Mouse (Mus musculus) small intestine, adult 2 months (tissue): ENCODE results near the gene Sar1b.

ENCODE experiments used
- CTCF ChIP-seq: fragments of 200-500 bp; IDR thresholded peaks from 2 replicates; pipeline ENCODE4 v1.5.1; 2012; ENCODE audit warnings: low read depth, mild to moderate bottlenecking, control low read depth, inconsistent platforms, low read length, moderate library complexity, mixed read lengths; ENCODE audit not compliant: insufficient replicate concordance, insufficient read length; ENCODE audit errors: extremely low read depth
- POLR2A ChIP-seq: fragments of 200-500 bp; IDR thresholded peaks from 2 replicates; pipeline ENCODE4 v1.6.1; 2012; ENCODE audit warnings: low read depth, mild to moderate bottlenecking, control low read depth, inconsistent platforms, low read length, moderate library complexity

GRCm38 (mm10) chr11:51805221-51805981 is 41.9 kb downstream of the Sar1b start:
- TF ChIP-seq CTCF (no peak), POLR2A (no peak)
